Mouse (Mus musculus) forebrain, embryonic 11.5 days (tissue): ENCODE results near the gene Sel1l3. TPM values are rescaled to one million over a fixed set of nuclear protein-coding genes. Genes with fewer than 3 reads are reported as not detected.

Experiments used
- ATAC-seq: fragments of 200-750 bp; cut with Nextera tagmentation; replicated peaks from 2 replicates; pipeline ENCODE4 v1.8.0; 2017; ENCODE audit warnings: moderate TSS enrichment; ENCODE audit not compliant: low FRiP score
- DNase-seq: peaks from one replicate; pipeline ENCODE4 v3.0.0-alpha.2; 2017; ENCODE audit warnings: low spot score
- H3K27ac ChIP-seq: fragments of 300-500 bp; sonication (generic); 2 replicates; pipeline ENCODE4 v1.5.1; 2014; ENCODE audit warnings: low read depth, low read length
- H3K27me3 ChIP-seq: fragments of 300-500 bp; sonication (generic); 2 replicates; pipeline ENCODE4 v1.6.1; 2014; ENCODE audit warnings: mild to moderate bottlenecking, low read length, mixed read lengths; ENCODE audit not compliant: control insufficient read depth, insufficient read depth
- H3K36me3 ChIP-seq: fragments of 300-500 bp; sonication (generic); 2 replicates; pipeline ENCODE4 v1.6.1; 2014; ENCODE audit warnings: mild to moderate bottlenecking, low read length, moderate library complexity, mixed read lengths; ENCODE audit not compliant: control insufficient read depth, insufficient read depth
- H3K4me1 ChIP-seq: fragments of 300-500 bp; sonication (generic); replicated peaks from 2 replicates; pipeline ENCODE4 v1.6.1; 2014; ENCODE audit warnings: low read length, mixed read lengths; ENCODE audit not compliant: control insufficient read depth, insufficient read depth
- H3K4me2 ChIP-seq: fragments of 300-500 bp; sonication (generic); 2 replicates; pipeline ENCODE4 v1.6.1; 2014; ENCODE audit warnings: low read depth, mild to moderate bottlenecking, low read length, moderate library complexity, mixed read lengths; ENCODE audit not compliant: severe bottlenecking
- H3K4me3 ChIP-seq: fragments of 300-500 bp; sonication (generic); 2 replicates; pipeline ENCODE4 v1.5.1; 2014; ENCODE audit warnings: low read depth, low read length
- H3K9ac ChIP-seq: fragments of 300-500 bp; sonication (generic); 2 replicates; pipeline ENCODE4 v1.6.1; 2014; ENCODE audit warnings: low read length
- H3K9me3 ChIP-seq: fragments of 300-500 bp; sonication (generic); 2 replicates; pipeline ENCODE4 v1.6.1; 2016; ENCODE audit warnings: low read length, mixed read lengths; ENCODE audit not compliant: control insufficient read depth
- WGBS: fragments of 180-500 bp; shearing (Covaris S2); extraction: QIAGEN DNeasy Blood & Tissue Kit; methylation state at CpG from one replicate; pipeline ENCODE4 v1.1.7; 2014; 5-methylcytosine and 5-hydroxymethylcytosine counted together
- polyA plus RNA-seq: library from polyadenylated mRNA; unstranded; fragments of >200 nt; fragmentation: Nextera tagmentation; extraction: Ambion mirVana; gene quantifications from 2 replicates; pipeline ENCODE4 v1.2.1, GENCODE M21; 2014

Gene Sel1l3
- polyA plus RNA-seq, 1 experiment from 2014 or later, result 10.4 TPM

DNA sequence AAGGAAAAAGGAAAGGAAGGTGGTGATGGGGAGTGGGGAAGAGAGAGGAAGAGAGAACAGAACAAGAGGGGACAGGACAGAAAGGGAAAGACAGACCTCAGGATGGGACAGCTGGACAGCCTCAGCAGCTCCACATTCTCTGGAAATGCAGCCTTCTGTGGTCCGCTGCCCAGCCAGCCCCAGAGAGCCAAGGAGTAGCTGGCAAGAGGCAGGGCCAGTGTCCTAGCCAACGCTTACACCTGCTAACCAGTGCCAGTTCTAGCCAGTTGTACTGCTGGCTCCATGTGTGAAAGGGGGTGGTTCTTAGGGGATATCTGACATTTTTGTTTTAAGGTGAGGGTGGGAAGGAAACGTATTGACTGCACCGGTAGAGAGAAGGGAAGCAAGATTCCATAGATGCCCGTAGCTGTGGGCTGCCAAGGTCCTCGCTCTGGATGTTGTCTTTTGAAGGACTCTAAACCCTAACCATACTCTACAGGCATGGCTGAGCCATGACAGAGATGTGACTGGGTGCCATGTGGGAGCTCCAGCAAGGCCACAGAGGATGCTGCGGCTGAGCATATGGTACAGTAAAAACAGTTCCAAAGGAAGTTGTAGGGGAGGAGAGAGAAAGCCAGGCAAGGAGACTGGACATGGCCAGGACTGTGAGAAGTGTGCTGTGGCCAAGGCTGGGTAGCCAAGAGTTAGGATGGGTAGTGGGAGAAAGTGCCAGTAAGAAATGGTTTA, 64.6 kb downstream of the Sel1l3 start:
- Histone ChIP-seq H3K9ac (no peak overlapping the region), H3K4me1 (peaks cover 7% of the 10 kb centered on the region; the same call in 1 of the 2 replicates), H3K9me3 (peaks cover 3% of the 10 kb centered on the region; the same call in 1 of the 2 replicates), H3K27ac (no peak overlapping the region), H3K4me3 (no peak overlapping the region), H3K36me3 (no peaks in the 10 kb centered on the region), H3K4me2 (no peak overlapping the region), H3K27me3 (no peaks in the 10 kb centered on the region)
- no peak for DNase-seq
- 89% methylated on average over 7 of the region's 7 CpGs for WGBS
- no peak for ATAC-seq

DNA sequence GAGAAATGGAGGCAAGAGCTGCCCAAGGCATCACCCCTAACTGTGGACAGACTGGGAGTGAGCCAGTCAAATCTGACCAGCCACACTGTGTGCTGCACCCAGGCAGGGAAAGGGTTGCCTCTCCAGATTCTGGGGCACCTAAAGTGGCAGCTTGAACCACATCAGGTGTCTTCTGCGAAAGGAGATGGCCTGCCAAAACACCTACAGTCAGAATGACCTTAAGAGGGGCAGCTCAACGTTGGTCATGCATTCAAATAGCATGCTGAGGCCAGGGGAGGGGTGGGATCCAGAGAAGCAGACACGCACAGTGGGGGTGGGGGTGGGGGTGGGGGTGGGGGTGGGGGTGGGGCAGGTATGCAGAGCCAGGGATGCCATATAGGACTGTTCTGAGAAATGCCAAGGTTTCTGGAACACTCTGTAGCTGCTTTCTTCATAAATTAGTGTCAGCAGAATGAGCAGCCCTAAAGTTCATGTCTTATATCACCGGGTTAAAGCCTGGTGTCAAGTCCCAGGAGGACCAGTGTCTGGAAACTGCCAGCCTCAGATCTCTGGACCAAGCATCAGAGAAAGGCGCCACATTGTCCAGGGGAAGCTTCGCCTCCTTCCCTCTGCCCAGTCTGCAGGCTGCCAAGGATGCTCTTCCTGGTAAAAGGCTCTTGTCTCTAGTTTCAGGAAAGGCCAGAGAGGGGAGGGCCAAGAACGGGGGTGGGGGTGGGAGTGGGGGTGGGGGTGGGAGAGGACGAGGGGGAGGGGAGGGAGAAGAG, 65.4 kb downstream of the Sel1l3 start:
- Histone ChIP-seq H3K27me3 (no peaks in the 10 kb centered on the region), H3K4me1 (peaks cover 7% of the 10 kb centered on the region; the same call in 1 of the 2 replicates), H3K9ac (no peak overlapping the region), H3K27ac (no peak overlapping the region), H3K36me3 (no peaks in the 10 kb centered on the region), H3K4me2 (no peak overlapping the region), H3K9me3 (peaks cover 3% of the 10 kb centered on the region; the same call in 1 of the 2 replicates), H3K4me3 (no peak overlapping the region)
- ATAC-seq (no peak), DNase-seq (no peak)
- WGBS, result 48% methylated on average over 8 of the region's 8 CpGs

DNA sequence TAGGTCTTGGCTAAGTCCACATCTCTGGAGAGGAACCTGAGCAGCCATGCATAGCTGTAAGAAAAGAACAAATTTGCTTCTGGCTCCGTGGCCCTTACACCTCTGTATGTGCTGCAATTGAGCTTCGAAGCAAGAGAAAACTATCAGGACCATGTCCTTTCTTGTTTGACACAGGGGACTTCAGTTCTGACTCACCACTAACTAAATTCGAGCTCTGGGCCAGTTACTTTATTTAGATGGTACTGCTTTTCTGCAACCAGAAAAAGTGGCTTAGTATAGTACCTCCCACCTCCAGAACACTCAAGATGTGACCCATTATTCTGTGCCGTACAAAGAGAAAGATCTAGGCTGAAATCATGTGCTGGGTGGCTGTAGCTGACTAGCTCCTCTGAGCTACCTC, 66.3 kb downstream of the Sel1l3 start:
- Histone ChIP-seq H3K36me3 (no peaks in the 10 kb centered on the region), H3K9me3 (peaks cover 3% of the 10 kb centered on the region; the same call in 1 of the 2 replicates), H3K4me1 (peaks cover 7% of the 10 kb centered on the region; the same call in 1 of the 2 replicates), H3K9ac (no peak overlapping the region), H3K27ac (no peak overlapping the region), H3K27me3 (no peaks in the 10 kb centered on the region), H3K4me2 (no peak overlapping the region), H3K4me3 (no peak overlapping the region)
- 86% methylated on average over 4 of the region's 4 CpGs for WGBS
- DNase-seq, result no peak
- ATAC-seq, result no peak

DNA sequence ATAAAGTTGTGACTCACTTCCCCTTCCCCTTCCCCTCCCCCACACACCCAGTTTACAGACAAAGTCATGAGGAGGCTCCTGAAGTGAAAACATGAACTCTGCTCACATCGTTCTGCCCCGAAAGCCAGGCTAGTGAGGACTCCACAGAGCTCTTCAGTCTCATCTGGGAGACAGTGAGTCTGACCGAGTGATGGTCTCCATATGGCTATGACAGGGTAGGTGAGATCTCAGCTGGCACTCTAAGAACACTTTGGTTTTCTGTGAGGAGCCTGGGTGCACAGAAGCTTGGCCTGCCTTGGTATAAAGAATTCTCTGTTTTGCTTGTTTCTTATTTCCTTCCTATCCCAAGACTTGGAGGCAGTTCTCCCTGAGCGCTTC, 67.1 kb downstream of the Sel1l3 start:
- Histone ChIP-seq H3K27ac (no peak overlapping the region), H3K4me3 (no peak overlapping the region), H3K4me2 (no peak overlapping the region), H3K27me3 (no peaks in the 10 kb centered on the region), H3K9me3 (peaks cover 3% of the 10 kb centered on the region; the same call in 1 of the 2 replicates), H3K9ac (no peak overlapping the region), H3K4me1 (peaks cover 7% of the 10 kb centered on the region; the same call in 1 of the 2 replicates), H3K36me3 (no peaks in the 10 kb centered on the region)
- DNase-seq, result no peak
- no peak for ATAC-seq
- WGBS, result 76% methylated on average over 4 of the region's 4 CpGs

GRCm38 (mm10) chr5:53146049-53146683, 67.6 kb downstream of the Sel1l3 start:
- H3K4me2 ChIP-seq, result no peak overlapping the region
- peak; percentile 65; the same call in 1 of the 2 replicates for ATAC-seq

GRCm38 (mm10) chr5:53142587-53142986, 71.1 kb downstream of the Sel1l3 start:
- 89% methylated on average over 5 of the region's 5 CpGs for WGBS
- no peak overlapping the region for H3K27ac ChIP-seq

More at GRCm38 (mm10) chr5:53146049-53146683, 67.6 kb downstream of the Sel1l3 start:
- H3K27me3 ChIP-seq, result no peaks in the 10 kb centered on the region
- peaks cover 3% of the 10 kb centered on the region; the same call in 1 of the 2 replicates for H3K9me3 ChIP-seq
- WGBS, result 40% methylated on average over 10 of the region's 10 CpGs
- peak overlapping the region; percentile 32; the same call in 1 of the 2 replicates for H3K9ac ChIP-seq
- H3K27ac ChIP-seq, result no peak overlapping the region
- no peak for DNase-seq
- no peaks in the 10 kb centered on the region for H3K36me3 ChIP-seq
- H3K4me3 ChIP-seq, result no peak overlapping the region
- peaks cover 7% of the 10 kb centered on the region; the same call in 1 of the 2 replicates for H3K4me1 ChIP-seq

GRCm38 (mm10) chr5:53140158-53140927, 73.4 kb downstream of the Sel1l3 start:
- Histone ChIP-seq H3K27me3 (no peaks in the 10 kb centered on the region), H3K4me2 (no peak overlapping the region), H3K4me3 (no peak overlapping the region), H3K4me1 (peaks cover 10% of the 10 kb centered on the region), H3K9ac (no peak overlapping the region), H3K36me3 (no peaks in the 10 kb centered on the region), H3K9me3 (peaks cover 3% of the 10 kb centered on the region; the same call in 1 of the 2 replicates), H3K27ac (no peak overlapping the region)
- ATAC-seq (no peak), DNase-seq (no peak)
- WGBS, result 92% methylated on average over 8 of the region's 8 CpGs

More at GRCm38 (mm10) chr5:53142587-53142986, 71.1 kb downstream of the Sel1l3 start:
- no peak overlapping the region for H3K9ac ChIP-seq
- H3K9me3 ChIP-seq, result peaks cover 3% of the 10 kb centered on the region; the same call in 1 of the 2 replicates
- no peak overlapping the region for H3K4me2 ChIP-seq
- ATAC-seq, result no peak
- H3K27me3 ChIP-seq, result no peaks in the 10 kb centered on the region
- H3K36me3 ChIP-seq, result no peaks in the 10 kb centered on the region
- no peak for DNase-seq
- H3K4me1 ChIP-seq, result peaks cover 17% of the 10 kb centered on the region
- no peak overlapping the region for H3K4me3 ChIP-seq

GRCm38 (mm10) chr5:53139566-53139965, 74.2 kb downstream of the Sel1l3 start:
- ATAC-seq, result peak; percentile 49
- peak overlapping the region; percentile 54 for H3K27ac ChIP-seq
- peak overlapping the region; percentile 16; the same call in 1 of the 2 replicates for H3K9ac ChIP-seq
- WGBS, result 15% methylated on average over 11 of the region's 11 CpGs
- peak overlapping the region; percentile 32; the same call in 1 of the 2 replicates for H3K4me2 ChIP-seq
- H3K4me3 ChIP-seq, result no peak overlapping the region
- no peak for DNase-seq
- H3K9me3 ChIP-seq, result peaks cover 1% of the 10 kb centered on the region; the same call in 1 of the 2 replicates
- no peaks in the 10 kb centered on the region for H3K36me3 ChIP-seq
- H3K27me3 ChIP-seq, result no peaks in the 10 kb centered on the region
- peaks cover 10% of the 10 kb centered on the region for H3K4me1 ChIP-seq
